Mouse (Mus musculus) small intestine, adult 10 weeks (tissue): ENCODE results near the gene Ddx28. TPM values are rescaled to one million over a fixed set of nuclear protein-coding genes. Genes with fewer than 3 reads are reported as not detected.

Experiments used
- polyA plus RNA-seq: library from polyadenylated mRNA; stranded (reverse); fragments of 350-450 nt; fragmentation: Illumina TruSeq; extraction: RNeasy Lipid Tissue Mini Kit (QIAGEN cat#74804); gene quantifications from one replicate; pipeline ENCODE4 v1.2.3, GENCODE M21; 2014; ENCODE audit warnings: low replicate concordance

The Ddx28 gene
- 1.4 TPM for polyA plus RNA-seq

DNA sequence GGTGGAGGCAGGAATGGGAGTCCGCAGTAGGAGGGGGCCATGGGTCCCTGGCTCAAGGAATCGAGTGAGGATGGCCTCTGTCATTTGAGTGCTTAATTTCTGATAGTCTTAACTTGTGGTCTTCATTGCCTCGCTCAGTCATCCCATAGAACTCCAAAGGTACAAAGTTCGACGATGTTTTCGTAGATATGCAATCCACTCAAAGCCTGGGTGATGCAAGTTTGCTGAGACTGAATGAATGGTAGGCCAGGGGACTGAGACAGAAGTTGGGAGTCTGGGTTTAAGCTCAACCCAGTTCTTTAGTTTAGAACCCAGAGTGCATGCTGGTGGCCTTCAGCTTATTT is at the start of gene Ddx28:
Gene Ddx28 (minus strand): TSS at position 240 of the 344 bp plus-strand sequence.

GRCm38 (mm10) chr8:106058731-106059612 is 47.3 kb upstream of the Ddx28 start, which contains the start of gene Nfatc3:
TSS of gene Nfatc3 (plus strand) at chr8:106058840.

DNA sequence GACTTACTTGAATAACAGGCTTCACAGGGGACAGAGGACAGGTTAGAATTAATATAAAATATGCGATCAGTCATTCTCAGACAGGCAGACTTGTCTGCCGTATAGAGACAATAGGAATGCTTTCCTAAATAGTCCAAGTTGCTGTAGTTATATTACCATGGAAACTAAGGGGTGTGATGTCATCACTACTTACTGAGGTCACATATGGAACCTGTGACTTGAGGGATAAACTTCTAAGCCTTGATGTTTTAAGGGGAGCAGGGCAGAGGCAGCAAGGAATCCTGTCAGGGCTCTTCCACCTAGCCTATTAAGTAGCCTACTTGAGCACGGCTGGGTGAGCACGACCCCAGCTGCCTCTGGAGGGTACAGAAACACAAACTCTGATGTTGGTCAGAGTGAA is 5.8 kb downstream of the Ddx28 start, which contains the start of gene Dpep2nb:
Gene Dpep2nb (minus strand): TSS at position 101 of the 400 bp plus-strand sequence.

GRCm38 (mm10) chr8:105990856-105991387 is 20.8 kb downstream of the Ddx28 start, which contains the start of gene Dus2:
TSS of gene Dus2 (plus strand) at chr8:105991337.

DNA sequence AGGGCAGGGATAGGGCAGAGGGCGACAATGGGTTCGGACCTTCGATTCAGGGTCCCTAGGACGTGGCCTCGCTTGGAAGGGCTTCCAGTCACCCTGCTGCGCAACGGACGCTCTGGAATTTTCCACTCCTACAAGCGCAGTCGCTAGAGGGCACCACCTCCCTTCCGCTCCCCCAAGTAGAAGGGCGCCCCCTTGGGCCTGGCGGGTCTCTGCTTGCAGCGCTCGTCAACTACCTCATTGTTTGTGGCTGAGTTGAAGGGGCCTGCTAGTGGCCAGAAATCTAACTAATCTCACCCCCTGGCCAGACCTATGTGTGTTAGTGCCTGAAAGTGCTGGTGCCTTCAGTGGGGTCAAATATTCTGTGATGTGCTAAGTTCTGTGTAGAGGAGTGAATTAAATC is 32.4 kb downstream of the Ddx28 start, which contains the start of gene Dpep3:
Gene Dpep3 (minus strand): TSS at position 105 of the 400 bp plus-strand sequence.

DNA sequence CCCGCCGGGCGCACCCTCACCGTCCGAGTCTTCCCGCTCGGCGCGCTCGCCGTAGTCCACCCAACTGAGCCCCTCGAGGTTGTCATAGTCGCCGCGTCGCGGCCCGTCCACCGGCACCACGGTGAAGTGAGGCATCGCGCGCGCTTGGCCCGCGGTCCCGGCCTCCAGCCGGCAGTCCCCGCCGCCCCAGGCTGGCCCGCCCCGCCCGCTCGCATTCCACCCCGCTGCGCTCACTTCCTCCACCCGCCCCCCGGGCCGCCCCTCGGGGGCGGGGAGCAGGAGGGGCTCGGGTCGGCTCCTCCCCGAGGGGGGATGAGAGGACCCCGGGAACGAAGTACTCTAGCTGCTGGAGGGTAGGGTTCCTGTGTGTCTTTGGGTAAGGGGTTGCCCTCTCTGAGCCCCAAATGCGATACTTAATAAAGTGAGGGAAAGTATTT is 45.8 kb downstream of the Ddx28 start, which contains the start of gene Slc12a4:
Gene Slc12a4 (minus strand): TSS at position 193 of the 437 bp plus-strand sequence.

Other genes with a start within 250 kb of the Ddx28 start
- gene Ranbp10, start 184.5 kb downstream of the Ddx28 start, polyA plus RNA-seq, result 3.2 TPM
- gene Tsnaxip1, start 184.2 kb downstream of the Ddx28 start, polyA plus RNA-seq, result not detected
- gene Cenpt, start 158.6 kb downstream of the Ddx28 start, polyA plus RNA-seq, result 1.1 TPM
- gene Thap11, start 156.8 kb downstream of the Ddx28 start, polyA plus RNA-seq, result 4.3 TPM
- gene Nutf2, start 151.3 kb downstream of the Ddx28 start, polyA plus RNA-seq, result 40.2 TPM
- 1.5 TPM for gene Edc4, start 131.0 kb downstream of the Ddx28 start, polyA plus RNA-seq
- gene Nrn1l, start 118.3 kb downstream of the Ddx28 start, polyA plus RNA-seq, result not detected
- gene Pskh1, start 111.4 kb downstream of the Ddx28 start, polyA plus RNA-seq, result 0.52 TPM
- gene Ctrl, start 78.0 kb downstream of the Ddx28 start, polyA plus RNA-seq, result 24.9 TPM
- 1.7 TPM for gene Psmb10, start 73.4 kb downstream of the Ddx28 start, polyA plus RNA-seq
- not detected for gene Lcat, start 68.5 kb downstream of the Ddx28 start, polyA plus RNA-seq
- 0.26 TPM for gene Slc12a4, start 45.8 kb downstream of the Ddx28 start, polyA plus RNA-seq
- gene Dpep3, start 32.5 kb downstream of the Ddx28 start, polyA plus RNA-seq, result not detected
- gene Dus2, start 20.5 kb downstream of the Ddx28 start, polyA plus RNA-seq, result 1.3 TPM
- not detected for gene Dpep2nb, start 5.9 kb downstream of the Ddx28 start, polyA plus RNA-seq
- 75.6 TPM for gene Nfatc3, start 47.0 kb upstream of the Ddx28 start, polyA plus RNA-seq
- 5.4 TPM for gene Esrp2, start 125.1 kb upstream of the Ddx28 start, polyA plus RNA-seq
- 0.82 TPM for gene Pla2g15, start 138.5 kb upstream of the Ddx28 start, polyA plus RNA-seq
- gene Slc7a6, start 157.0 kb upstream of the Ddx28 start, polyA plus RNA-seq, result 3.3 TPM
- gene Slc7a6os, start 199.1 kb upstream of the Ddx28 start, polyA plus RNA-seq, result 41.1 TPM
- gene Prmt7, start 199.1 kb upstream of the Ddx28 start, polyA plus RNA-seq, result 2.0 TPM